Mouse (Mus musculus) gonadal fat pad, adult 2 months (tissue): ENCODE measurements at regions not wholly inside any gene's neighbourhood (a gene's known extent, or its start where the extent isn't known, plus 50 kb on each side); places are given as distances from the start of the nearest gene placed in this dataset.
A peak's percentile ranks its signal among the peaks of the same experiment; 100 is the strongest.

Experiments
- DNase-seq: peaks from one replicate; pipeline ENCODE4 v3.0.0-alpha.2; 2012; ENCODE audit warnings: low read depth

DNA sequence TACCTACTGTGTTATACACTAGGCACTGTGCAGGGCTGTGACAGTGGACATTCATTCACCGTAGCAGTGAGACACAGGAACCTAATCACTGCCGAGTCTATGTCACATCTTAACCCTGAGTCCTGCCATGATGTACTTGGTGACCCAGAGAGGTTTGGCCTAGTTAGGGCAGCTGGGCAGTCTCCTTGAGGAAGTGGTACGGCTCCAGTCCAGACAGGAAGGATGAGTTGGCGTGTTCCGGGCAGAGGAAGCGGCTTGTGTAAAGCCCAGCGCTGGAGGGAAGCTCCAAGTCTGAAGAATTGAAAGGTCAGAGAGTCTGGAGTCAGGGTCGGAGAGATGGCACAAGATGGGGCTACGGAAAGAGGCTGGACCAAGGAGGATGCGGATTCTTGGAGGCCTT lies 99.4 kb upstream of the Smim15 start:
- no peak for DNase-seq

DNA sequence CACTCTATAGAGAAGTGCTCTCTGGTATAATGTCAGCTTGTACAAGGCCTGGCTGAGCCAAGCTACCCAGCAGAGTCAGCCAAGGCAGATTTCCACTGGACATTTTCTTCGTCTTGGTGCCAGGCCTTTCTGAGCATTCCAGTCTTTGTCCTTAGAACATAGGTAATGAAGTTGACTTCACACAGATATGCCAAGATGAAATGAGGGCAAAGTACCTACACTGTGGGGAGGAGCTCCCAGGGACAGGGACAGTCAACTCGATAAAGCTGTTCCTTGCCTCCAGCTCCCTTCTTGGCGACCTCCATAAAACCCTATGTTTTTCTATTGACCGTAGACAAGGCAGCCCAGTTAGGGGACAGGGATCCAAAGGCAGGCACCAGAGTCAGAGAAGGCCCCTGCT lies 101.3 kb upstream of the Smim15 start:
- no peak for DNase-seq

DNA sequence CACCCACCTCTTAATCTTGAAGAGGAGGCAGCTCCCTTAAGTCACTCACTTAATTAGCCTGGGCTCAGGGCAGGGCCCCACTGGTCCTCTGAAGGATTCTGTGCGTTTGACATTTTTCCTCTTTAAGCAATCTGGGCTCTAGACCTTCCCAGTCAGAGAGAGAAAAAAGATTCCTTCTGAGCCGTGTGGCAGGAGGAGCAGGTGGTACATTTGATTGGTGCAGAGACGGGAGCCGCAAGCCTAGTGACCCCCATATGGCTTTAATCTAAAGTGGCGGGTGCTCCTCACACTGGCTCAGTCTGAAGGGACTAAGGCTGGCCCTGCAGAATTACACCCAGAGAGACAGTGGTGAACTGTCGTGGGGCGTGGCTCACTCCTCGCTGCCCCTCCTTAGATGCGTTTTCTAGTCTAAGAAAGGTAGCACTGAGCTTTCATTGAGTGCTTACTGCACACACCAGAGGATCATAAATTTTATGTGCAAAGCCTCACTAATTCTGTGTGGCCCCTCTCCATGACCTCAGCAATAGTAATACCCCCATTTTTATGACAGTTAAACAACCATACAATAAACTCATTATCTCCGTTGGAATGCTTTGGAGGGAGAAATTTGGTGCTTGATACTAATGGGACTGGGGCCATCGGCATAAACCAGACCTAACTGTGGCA lies 101.8 kb upstream of the Smim15 start:
- DNase-seq: no peak

DNA sequence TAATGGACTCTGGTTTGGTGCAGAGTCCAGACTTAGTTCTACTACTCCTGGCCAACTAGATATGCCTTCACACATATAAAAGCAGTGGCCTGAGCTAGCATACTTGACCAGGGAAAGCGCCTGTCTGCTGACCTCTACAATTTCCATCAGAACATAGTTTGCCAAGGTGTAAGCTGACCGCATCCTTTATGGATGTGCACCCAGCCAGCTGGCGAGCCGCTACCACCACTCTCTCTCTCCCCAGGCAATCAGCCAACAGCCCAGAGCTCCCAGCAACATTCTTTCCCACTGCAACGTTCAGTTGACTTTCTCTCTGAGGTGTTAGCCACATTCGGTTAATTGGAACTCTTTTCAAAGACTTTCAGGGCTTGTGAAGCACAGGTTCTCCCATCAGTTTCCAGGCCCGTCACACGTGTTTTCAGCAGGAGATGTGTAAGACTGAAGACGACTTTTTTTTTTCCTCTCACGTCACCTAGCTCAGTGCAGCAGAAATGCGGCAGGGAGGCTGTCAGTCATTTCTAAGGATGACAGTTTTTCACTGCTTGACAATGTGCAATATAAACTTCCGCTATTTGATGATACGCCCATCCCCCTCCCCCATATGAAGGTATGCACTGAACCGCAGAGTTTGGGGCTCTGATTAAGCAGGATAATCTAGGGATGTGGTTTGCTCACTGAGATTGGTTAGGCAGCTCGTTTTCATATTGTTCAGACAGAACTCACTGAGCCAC lies 104.2 kb upstream of the Smim15 start:
- no peak for DNase-seq

DNA sequence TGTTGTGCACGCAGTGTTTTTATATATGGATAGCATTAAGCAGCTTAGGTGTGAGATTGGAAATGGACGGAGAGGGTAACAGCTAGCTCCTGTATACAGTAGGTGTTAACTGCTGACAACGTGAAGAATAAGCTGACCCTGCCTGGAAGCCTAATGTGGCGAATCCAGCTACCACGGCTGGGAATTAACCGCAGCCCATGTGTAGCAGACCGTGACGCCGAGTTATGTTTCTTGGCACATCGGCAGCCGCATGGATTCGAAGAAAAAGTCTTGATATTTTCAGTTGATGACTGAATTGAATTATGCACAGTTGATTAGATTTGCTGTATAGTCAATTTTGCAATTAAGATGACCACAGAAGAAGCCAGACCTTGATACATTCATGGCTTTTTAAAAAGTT lies 108.6 kb upstream of the Smim15 start:
- DNase-seq: no peak

DNA sequence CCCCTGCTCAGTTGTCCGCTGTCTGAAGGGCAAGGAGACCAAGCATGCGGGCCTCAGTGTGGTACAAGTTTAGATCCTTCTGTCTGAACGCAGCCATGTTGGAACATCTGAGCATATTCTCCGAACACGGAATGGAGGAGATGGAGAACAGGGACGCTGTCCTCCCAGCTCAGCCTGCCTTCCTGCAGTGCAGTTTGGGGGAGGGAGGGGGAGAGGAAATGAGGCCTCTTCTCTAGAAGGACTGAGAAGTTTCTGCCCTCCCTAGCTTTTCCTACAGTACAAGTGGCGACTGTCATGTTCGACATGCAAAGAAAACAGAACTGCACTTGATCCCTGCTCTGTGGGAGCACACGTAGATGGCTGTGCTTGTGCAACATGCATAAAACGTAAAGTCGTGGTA lies 109.6 kb upstream of the Smim15 start:
- no peak for DNase-seq

DNA sequence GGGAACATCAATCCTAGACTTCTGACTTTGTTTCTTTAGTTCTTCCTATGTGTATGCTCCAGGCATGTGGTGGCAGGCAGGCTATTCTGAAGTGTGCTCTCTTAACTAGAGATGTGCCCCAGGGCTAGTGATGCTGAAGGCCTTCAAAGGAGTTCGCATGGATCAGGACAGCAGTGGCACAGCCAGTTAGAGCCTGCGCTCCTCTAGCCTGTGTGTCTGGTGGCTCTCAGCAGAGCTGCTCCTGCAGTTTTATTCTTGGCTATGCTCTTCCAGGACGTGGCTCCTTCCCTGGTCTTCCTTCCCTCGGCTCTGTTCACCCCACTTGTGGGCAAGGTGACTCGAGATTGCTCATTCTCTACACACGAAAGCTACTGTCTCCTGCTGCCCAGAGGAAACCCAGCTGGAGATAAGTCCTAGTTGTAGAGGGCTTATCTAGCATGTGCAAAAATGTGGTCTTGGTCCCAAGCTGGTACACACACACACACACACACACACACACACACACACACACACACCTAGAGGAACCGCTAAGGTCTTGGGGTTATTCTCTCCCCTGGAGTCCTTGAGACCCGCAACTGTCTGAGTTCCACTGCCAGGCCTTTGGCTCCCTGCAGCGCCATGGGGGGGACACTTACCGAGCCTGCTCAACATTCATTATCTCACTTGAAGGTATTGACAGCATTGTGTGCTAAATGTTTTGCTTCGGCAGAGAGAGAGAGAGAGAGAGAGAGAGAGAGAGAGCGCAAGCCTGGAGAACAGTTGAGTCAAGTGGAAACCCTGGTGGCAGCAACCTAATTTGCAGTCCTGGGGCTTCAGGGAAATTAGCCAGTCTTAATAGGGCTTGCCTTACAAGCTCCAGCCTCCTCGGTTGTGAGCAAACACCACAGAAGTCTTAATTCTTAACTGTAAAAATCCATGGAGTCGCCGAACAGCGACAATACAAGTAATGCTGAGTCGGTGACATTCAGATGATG lies 110.4 kb upstream of the Smim15 start:
- DNase-seq: no peak

DNA sequence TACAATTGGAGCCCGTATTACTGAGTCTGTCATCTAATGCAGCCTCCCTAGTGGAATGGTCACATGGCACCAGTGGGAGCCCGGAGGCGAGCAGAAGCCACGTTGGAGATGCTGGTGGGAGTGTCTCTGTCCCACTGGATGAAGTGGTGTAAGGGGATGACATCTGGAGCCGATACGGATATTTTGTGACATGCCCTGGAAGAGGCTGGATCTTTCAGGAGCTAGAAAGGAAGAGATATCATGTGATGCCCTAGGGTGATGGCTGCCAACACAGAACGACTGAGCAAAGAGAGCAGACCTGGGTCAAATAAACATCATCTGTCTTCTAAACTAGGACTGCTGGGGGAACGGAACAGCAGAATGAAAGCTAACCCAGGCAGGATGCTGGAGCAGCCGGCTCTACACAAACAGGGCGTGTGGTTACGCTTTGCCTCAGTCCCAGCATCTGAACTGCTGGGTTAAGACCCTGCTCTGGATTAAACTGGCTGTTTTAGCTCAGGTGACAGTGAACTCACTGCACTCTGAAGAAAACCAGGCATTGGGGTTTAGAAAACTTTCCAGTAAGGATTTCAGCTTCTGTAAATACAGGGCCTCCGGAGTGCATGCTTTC lies 111.7 kb upstream of the Smim15 start:
- DNase-seq: no peak

DNA sequence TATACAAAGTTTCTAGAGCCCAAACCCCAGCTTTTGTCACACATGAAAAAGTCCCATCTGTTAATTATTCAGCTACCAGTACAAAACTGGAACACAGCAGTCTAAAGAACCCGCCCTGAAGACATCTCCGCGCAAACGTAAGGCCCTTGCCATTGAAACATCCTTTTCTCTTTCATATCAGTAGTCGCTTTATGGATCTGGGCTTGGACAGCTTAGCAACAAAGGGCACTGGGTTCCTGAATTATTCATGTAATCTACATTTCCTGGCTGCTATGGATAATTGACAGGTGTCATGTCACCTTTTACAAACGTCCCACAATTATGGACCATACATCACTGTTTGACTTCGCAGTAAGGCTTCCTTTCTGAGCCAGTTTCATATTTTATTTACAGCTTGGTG lies 113.0 kb upstream of the Smim15 start:
- DNase-seq: no peak

DNA sequence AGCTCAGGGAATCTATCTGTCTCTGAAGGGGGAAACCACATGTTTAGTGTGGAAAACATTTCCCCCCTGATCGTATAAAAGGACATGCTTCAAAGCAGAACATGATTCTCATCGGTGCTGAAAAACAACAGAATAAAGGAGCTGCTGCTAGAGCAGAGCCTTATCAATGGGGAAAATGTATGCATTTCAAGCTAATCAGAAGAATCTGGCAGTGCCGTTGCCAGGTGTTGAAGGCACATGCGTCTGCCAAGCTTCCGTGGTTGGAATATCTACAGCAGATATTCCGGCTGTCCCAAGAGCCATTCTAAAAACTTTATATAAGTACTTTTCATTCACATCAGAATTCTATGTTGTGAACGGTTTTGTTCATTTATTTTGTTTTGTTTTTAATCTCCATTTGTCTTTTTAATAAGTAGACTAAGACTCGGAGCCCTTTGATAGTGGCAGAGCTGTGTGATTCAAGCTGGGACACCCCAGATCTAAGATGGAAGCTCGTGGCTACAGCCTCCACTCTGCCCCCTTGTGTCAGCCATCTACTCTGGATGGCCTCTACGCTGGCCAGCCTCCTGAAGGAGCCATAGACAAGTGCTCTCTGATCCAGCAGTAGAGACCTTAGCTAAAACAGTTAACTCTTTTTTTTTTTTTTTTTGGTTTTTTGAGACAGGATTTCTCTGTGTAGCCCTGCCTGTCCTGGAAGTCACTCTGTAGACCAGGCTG lies 116.6 kb upstream of the Smim15 start:
- DNase-seq: no peak

DNA sequence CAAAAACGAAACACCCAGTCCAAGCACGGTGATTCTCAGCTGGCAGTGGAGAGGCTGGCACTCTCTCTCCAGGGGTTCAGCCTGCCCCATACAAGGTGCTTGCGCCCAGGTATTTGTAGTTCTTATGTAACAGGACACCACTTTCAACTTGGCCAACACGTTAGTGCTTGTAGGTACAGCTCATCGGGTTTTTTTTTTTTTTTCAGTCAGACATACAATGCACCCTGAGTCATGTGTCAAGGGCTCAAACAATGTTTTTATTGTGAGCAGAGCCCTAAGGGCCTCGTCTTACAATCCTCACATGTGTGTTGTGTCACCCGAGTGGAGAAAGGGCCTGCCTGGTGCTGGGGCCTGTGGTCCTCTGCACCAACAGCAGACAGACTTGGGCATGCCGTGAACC lies 118.8 kb upstream of the Smim15 start:
- peak; percentile 75 for DNase-seq

DNA sequence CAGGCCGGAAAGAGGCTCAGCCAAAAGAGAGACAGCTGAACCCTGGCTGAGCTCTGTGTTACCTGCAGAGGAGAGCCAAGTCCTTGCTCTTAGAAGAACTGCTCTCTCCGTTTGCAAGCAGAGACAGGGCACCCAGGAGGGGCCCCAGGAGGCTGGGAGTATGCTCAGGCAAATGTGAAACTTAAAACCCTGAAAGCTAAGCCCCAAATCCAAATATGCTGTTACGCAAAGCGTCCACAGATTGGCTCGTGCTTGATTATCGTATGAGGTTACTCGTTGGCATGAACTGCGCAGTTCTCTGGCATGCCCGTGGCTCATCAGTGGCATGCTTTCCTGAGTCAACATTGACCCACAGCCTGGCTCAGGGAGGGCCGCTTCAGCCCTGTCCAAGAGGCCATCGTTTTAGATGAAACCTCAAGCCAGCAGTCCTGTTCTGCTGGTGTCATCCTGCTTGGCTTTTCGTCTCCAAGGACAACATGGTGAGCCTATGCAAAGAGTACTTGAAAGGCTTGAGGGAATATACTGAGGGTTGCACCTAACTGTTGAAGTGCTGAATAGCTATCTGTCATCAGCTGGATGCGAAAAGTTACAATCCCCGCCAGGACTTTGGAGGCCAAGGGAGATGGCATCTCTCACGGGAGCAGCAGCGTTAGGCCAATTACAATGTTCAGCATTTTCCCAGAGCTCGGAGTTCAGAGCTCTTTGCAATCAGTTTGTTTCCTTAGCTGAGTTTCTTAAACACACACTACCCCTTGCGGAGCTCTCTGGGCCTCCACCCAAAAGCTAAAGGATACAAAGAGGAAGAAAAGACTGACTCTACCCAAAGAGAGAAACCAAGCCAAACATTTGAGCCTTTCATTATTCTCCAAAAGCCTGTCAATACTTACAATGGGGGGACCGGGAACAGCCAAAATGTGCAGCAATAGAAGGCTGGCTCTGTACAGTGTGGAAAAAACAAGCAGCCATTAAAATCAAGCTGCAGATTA lies 120.8 kb upstream of the Smim15 start:
- DNase-seq: peak; percentile 73

DNA sequence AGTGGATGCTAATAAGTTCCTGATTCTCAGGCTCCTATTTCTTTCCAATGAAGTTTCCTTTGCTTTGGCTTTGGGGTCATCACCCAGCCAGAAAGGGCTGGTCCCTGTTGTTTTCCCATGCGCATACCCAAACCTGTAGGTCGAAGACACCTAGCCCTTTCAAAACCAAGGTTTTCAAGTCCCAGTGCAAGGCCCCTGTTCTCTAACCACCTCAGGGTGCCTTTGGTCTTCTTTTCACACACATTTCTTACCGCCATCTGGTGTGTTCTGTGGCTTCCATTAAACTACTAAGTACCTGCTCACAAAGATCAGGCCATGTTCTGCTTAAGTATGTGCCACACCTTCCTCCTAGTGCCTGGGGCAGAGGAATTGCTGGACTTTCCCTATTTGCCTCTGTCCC lies 124.8 kb upstream of the Smim15 start:
- no peak for DNase-seq

DNA sequence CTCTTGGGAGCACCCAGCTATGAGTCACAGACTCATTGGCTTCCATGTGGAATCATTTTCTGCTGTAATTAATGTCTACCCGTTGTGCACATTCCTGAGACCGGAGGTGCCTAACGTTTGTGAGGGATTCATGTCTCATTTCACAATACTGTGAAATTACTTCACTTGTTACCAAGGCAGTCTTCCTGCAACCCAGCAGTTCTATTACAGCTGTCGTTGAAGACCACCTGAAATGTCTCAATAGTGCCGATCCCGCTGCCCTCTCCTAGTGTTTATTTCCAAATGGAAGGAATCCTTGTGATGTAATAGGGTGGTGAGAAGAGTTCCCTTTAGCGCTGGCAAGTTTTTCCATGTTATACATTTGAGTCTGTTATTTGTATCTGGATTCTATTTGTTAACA lies 125.8 kb upstream of the Smim15 start:
- no peak for DNase-seq

DNA sequence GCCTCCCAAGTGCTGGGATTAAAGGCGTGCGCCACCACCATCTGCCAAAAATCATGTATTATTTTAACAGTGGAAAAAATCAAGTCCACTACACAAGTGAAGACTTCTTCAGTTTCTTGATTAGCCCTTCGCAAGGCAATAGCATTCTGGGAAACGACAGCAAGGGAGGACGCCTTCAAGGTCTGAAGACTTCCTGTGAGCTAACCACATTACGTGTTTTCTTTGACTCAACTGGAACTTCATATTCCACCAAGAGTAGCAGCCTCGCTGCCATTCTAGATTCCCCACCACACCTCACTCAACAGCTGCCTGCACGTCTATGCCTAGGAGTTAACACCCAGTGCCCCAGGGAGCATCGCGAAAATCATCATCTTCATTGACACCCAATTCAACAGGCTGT lies 126.2 kb upstream of the Smim15 start:
- DNase-seq: no peak

DNA sequence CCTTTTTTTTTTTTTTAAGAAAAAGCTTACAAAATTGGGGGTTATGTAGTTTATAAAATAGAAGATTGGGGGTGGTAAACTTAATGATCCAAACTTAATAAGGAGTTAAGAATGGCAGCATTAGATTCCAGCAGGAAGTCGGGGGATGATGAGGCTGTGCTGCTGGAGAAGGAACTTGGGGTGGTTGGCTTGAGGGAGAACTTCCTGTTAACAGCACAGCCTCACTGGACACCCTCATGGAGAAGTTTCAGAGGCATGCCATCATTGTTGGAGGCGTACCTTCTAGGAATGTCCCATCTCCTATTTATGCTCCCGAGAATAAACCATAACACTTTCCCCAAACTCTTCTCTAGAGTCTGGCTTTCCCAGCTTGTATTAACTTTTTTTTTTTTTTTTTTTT lies 126.7 kb upstream of the Smim15 start:
- no peak for DNase-seq

DNA sequence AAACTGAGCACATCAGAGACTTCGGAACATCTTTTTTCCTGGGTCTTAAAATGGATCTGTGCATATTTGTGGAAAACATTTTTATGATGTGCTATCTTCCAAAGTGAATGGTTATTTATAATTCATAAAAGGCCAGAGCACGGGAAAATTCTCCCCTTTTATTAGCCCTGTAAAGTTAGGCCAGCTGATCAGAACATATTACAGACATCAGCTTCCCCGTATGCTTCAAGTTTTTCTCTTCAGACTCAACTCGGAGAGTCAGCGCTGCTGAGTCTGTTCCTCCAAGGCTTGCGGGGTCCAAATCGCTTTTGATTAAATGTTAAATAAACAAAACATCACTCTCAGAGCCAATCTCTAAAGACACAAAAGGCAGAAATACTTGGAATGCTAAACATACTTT lies 134.1 kb upstream of the Smim15 start:
- DNase-seq: no peak

DNA sequence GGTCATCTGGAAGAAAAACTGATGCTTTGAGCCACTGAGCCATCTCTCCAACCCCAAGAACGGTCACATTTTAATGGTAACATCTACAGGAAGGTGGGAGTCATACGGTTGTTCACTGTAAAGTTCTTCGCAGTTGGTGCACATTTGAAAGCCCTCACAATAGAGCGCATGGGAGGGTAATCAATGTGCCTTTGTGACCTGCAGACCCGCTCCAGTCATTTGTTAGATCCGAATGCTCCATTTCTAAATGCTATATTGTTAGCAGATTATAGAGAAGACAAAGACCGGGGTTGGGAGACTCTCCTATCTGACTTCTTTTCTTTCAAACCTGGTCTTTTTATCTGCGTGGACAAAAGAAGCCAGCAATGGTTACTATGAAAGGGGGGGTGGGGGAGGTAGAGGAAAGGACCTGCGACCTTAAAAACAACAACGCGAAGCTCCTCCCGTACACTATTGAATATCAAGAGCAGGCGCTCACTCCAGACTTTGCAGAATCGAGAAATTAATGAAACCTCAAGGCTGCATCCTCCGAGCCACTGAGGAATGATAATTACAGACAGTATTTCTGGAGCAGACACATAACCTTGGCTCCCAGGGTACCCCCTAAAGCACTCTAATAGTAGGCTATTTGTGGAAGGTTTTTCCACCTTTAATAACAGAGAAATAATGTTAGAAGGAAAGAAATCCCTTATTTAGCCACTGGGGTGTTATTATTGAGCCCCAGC lies 134.7 kb upstream of the Smim15 start:
- DNase-seq: no peak

DNA sequence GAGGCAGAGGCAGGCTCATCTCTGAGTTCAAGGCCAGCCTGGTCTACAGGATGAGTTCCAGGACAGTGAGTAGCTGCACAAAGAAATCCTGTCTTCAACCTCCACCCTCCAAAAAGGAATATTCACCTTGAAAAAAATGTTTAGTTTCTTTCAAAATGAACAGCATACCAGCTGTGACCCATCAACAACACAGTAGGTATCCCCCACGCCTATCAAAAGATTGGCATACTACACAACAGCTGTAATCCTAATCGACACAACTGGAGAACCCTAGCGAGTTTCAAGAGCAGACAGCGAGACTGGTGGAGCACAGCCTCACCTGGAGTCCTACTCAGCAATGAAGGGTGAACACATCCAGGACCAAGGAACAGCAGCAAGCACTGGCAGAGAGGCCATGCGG lies 136.3 kb upstream of the Smim15 start:
- no peak for DNase-seq

DNA sequence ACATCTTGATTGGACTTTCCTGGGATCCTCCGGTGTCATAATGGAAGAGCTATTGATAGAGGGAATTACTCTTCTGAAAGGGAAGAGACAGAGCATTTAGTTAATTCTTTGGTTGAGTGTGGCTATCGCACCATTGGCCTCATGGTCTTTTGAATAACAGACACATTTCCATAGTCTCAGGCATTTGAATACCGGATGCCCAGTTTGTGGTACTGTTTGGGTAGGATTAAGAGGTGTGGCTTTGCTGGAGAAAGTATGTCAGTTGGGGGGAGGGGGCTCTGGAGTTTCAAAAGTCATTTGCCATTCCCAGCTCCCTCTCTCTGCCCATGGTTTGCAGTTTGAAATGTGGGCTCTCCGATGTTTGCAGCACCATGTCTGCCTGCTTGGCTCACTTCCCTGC lies 139.4 kb upstream of the Smim15 start:
- DNase-seq: no peak
